Mouse (Mus musculus): ENCODE measurements around the gene Rps12-ps3. TPM values are rescaled to one million over a fixed set of nuclear protein-coding genes. Genes with fewer than 3 reads are reported as not detected.

Gene Rps12-ps3
- total and polyA plus RNA-seq, 3 experiments, result 662 to 4,283 TPM; not detected in 1

DNA sequence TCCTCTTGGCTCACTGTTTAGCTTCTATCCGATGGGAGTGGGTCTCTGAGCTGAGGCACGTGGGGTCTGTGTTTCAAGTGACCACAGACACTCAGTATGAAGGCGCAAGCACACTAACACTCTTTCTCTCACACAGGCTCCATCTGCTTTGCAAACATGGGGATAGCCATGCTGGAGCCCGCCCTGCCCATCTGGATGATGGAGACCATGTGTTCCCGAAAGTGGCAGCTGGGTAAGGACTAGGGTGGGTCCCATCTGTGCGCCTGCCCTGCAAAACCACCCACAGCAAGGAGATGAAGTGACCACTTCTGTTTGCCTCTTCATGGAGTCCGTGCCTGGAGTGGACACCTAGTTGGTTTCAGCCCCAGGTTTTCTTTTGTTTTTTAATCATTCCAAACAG lies 45.7 kb upstream of the Rps12-ps3 start:
- Histone ChIP-seq H3K4me3 (ENCODE audit: control insufficient read depth in 1 of 2, insufficient read depth in 1 of 2, low read depth in 2 of 2, low read length in 2 of 2) (no peak overlapping the region), H3K9ac (ENCODE audit: control insufficient read depth, low read depth, low read length, poor library complexity, severe bottlenecking) (no peak overlapping the region), H3K9me3 (replicated peaks; ENCODE audit: insufficient read depth, low read length) (no peaks in the 10 kb centered on the region), H3K36me3 (ENCODE audit: control insufficient read depth in 1 of 2, insufficient read depth in 2 of 2, low read length in 2 of 2) (no peaks in the 10 kb centered on the region; a peak in 1 of 4 replicates), H3K27ac (ENCODE audit: control insufficient read depth, low read depth, low read length) (no peak overlapping the region), H3K27me3 (ENCODE audit: control insufficient read depth in 1 of 2, insufficient read depth in 2 of 2, low read length in 2 of 2) (no peaks in the 10 kb centered on the region), H3K4me1 (ENCODE audit: control insufficient read depth in 1 of 2, insufficient read depth in 2 of 2, low read length in 2 of 2) (no peaks in the 10 kb centered on the region), H3K79me2 (ENCODE audit: control insufficient read depth, insufficient read depth, low read length, poor library complexity) (no peaks in the 10 kb centered on the region)
- no peak for DNase-seq (ENCODE audit: low read depth, low spot score)
- TF ChIP-seq JUND (IDR thresholded peaks at IDR 0.05; ENCODE audit: low read depth, low read length), result no peak
- no peak for TF ChIP-seq MXI1 (IDR thresholded peaks at IDR 0.05; ENCODE audit: low read depth, low read length)
- no peak for TF ChIP-seq BHLHE40 (IDR thresholded peaks at IDR 0.05; ENCODE audit: borderline replicate concordance, low read depth, low read length)

DNA sequence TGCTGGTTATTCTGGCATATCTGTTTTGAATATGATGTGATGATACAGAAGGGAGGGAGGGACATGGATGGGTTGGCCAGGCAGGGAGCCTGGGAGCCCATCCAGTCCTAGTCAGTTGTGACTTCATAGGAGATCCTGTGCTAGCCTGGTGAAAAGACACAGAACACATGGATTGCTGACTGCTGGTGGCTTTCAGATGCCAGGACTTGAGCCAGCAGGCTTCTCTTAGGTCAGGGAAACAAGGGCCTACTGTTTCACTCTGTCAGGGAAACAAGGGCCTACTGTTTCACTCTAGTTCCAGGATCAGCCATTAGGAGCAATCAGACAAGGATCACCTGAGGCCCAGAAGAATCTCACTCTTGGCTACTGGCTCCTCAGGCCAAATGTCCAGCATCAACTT lies 41.2 kb upstream of the Rps12-ps3 start:
- Histone ChIP-seq H3K4me3 (ENCODE audit: control insufficient read depth in 1 of 2, insufficient read depth in 1 of 2, low read depth in 2 of 2, low read length in 2 of 2) (no peak overlapping the region), H3K9ac (ENCODE audit: control insufficient read depth, low read depth, low read length, poor library complexity, severe bottlenecking) (no peak overlapping the region), H3K27me3 (ENCODE audit: control insufficient read depth in 1 of 2, insufficient read depth in 2 of 2, low read length in 2 of 2) (no peaks in the 10 kb centered on the region), H3K9me3 (replicated peaks; ENCODE audit: insufficient read depth, low read length) (no peaks in the 10 kb centered on the region), H3K4me1 (ENCODE audit: control insufficient read depth in 1 of 2, insufficient read depth in 2 of 2, low read length in 2 of 2) (no peaks in the 10 kb centered on the region), H3K27ac (ENCODE audit: control insufficient read depth, low read depth, low read length) (no peak overlapping the region), H3K36me3 (ENCODE audit: control insufficient read depth in 1 of 2, insufficient read depth in 2 of 2, low read length in 2 of 2) (no peaks in the 10 kb centered on the region; a peak in 1 of 4 replicates), H3K79me2 (ENCODE audit: control insufficient read depth, insufficient read depth, low read length, poor library complexity) (no peaks in the 10 kb centered on the region)
- no peak for DNase-seq (ENCODE audit: low read depth, low spot score)
- TF ChIP-seq CTCF (IDR thresholded peaks at IDR 0.05 in 2 of 3, conservative IDR thresholded peaks at IDR 0.05 in 1 of 3; ENCODE audit: control insufficient read depth in 1 of 3, insufficient read depth in 1 of 3, low read depth in 2 of 3, low read length in 3 of 3, poor library complexity in 1 of 3, severe bottlenecking in 1 of 3), result 0 out of 6 replicates have a peak, but pooled peaks of 1 of the 3 experiments have one; percentile 3
- no peak for TF ChIP-seq POLR2AphosphoS5 (IDR thresholded peaks at IDR 0.05; ENCODE audit: borderline replicate concordance, low read depth, low read length)
- no peak for TF ChIP-seq MYC (IDR thresholded peaks at IDR 0.05; ENCODE audit: low read depth, low read length)
- TF ChIP-seq GATA1 (IDR thresholded peaks at IDR 0.05; ENCODE audit: low read depth, low read length), result no peak
- TF ChIP-seq ZNF384 (IDR thresholded peaks at IDR 0.05; ENCODE audit: low read depth, low read length), result no peak

DNA sequence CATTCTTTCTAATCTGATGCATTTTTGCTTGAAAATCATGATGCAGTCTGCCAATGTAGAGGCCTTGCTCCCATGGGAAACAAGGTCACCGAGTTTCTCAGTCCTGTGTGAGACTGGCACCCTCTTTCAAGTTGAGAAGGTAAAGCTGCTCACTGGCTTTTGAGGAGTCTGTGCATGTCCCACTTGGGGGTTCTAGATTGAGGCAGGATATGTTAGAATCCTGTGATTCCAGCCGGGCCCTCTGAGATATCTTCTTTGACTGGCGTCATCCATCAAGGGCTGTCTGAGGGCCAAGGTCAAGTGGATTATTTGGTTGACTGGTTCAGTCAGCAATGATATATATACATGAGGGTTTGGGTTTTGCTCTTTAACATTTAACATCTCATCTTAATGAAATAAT lies 40.1 kb upstream of the Rps12-ps3 start:
- Histone ChIP-seq H3K79me2 (ENCODE audit: control insufficient read depth, insufficient read depth, low read length, poor library complexity) (no peaks in the 10 kb centered on the region), H3K9ac (ENCODE audit: control insufficient read depth, low read depth, low read length, poor library complexity, severe bottlenecking) (no peak overlapping the region), H3K27ac (ENCODE audit: control insufficient read depth, low read depth, low read length) (no peak overlapping the region), H3K4me3 (ENCODE audit: control insufficient read depth in 1 of 2, insufficient read depth in 1 of 2, low read depth in 2 of 2, low read length in 2 of 2) (no peak overlapping the region), H3K9me3 (replicated peaks; ENCODE audit: insufficient read depth, low read length) (no peaks in the 10 kb centered on the region), H3K27me3 (ENCODE audit: control insufficient read depth in 1 of 2, insufficient read depth in 2 of 2, low read length in 2 of 2) (no peaks in the 10 kb centered on the region), H3K4me1 (ENCODE audit: control insufficient read depth in 1 of 2, insufficient read depth in 2 of 2, low read length in 2 of 2) (no peaks in the 10 kb centered on the region), H3K36me3 (ENCODE audit: control insufficient read depth in 1 of 2, insufficient read depth in 2 of 2, low read length in 2 of 2) (no peaks in the 10 kb centered on the region; a peak in 1 of 4 replicates)
- no peak for DNase-seq (ENCODE audit: low read depth, low spot score)
- TF ChIP-seq KAT2A (conservative IDR thresholded peaks at IDR 0.05; ENCODE audit: low read depth, low read length) (no peak), POLR2A (IDR thresholded peaks at IDR 0.05; ENCODE audit: control insufficient read depth in 1 of 2, insufficient read depth in 1 of 2, low read depth in 1 of 2, low read length in 2 of 2, poor library complexity in 1 of 2) (no peak), MAZ (IDR thresholded peaks at IDR 0.05; ENCODE audit: low read depth, low read length) (no peak), MAX (IDR thresholded peaks at IDR 0.05; ENCODE audit: low read length) (no peak), MYC (IDR thresholded peaks at IDR 0.05; ENCODE audit: low read depth, low read length) (no peak), JUND (IDR thresholded peaks at IDR 0.05; ENCODE audit: low read depth, low read length) (no peak), CHD1 (IDR thresholded peaks at IDR 0.05; ENCODE audit: low read depth, low read length) (no peak), GABPA (IDR thresholded peaks at IDR 0.05; ENCODE audit: low read depth, low read length) (no peak), ZMIZ1 (IDR thresholded peaks at IDR 0.05; ENCODE audit: low read depth, low read length) (no peak), POLR2AphosphoS5 (IDR thresholded peaks at IDR 0.05; ENCODE audit: borderline replicate concordance, low read depth, low read length) (no peak)

All from MEL (cell line).